Mouse (Mus musculus) liver, postnatal 0 days (tissue): Measurements from ENCODE around the gene Yeats2. TPM values are rescaled to one million over a fixed set of nuclear protein-coding genes. Genes with fewer than 3 reads are reported as not detected.

ENCODE experiments used
- ATAC-seq: fragments of 200-750 bp; cut with Nextera tagmentation; 2 replicates; pipeline ENCODE4 v1.8.0; 2017; ENCODE audit warnings: mild to moderate bottlenecking, moderate library complexity
- DNase-seq: peaks from one replicate; pipeline ENCODE4 v3.0.0-alpha.2; 2016
- H3K27ac ChIP-seq: fragments of 300-500 bp; sonication (generic); 2 replicates; pipeline ENCODE4 v1.5.1; 2014; ENCODE audit warnings: antibody characterized with exemption, moderate library complexity, mild to moderate bottlenecking, low read depth
- H3K27me3 ChIP-seq: fragments of 300-500 bp; sonication (generic); 2 replicates; pipeline ENCODE4 v1.6.1; 2014; ENCODE audit warnings: low read length, control low read depth, mixed read lengths; ENCODE audit not compliant: insufficient read depth
- H3K36me3 ChIP-seq: fragments of 300-500 bp; sonication (generic); replicated peaks from 2 replicates; pipeline ENCODE4 v1.6.1; 2014; ENCODE audit warnings: mild to moderate bottlenecking, control low read depth, low read length, moderate library complexity, mixed read lengths; ENCODE audit not compliant: insufficient read depth
- H3K4me1 ChIP-seq: fragments of 300-500 bp; sonication (generic); 2 replicates; pipeline ENCODE4 v1.6.1; 2014; ENCODE audit warnings: antibody characterized with exemption, mild to moderate bottlenecking, control low read depth; ENCODE audit not compliant: insufficient read depth
- H3K4me2 ChIP-seq: fragments of 300-500 bp; sonication (generic); 2 replicates; pipeline ENCODE4 v1.6.1; 2014; ENCODE audit warnings: low read depth, mild to moderate bottlenecking, low read length, moderate library complexity, mixed read lengths
- H3K4me3 ChIP-seq: fragments of 300-500 bp; sonication (generic); 2 replicates; pipeline ENCODE4 v1.5.1; 2014; ENCODE audit warnings: low read depth, low read length
- H3K9ac ChIP-seq: fragments of 300-500 bp; sonication (generic); replicated peaks from 2 replicates; pipeline ENCODE4 v1.6.1; 2014; ENCODE audit warnings: mild to moderate bottlenecking, moderate library complexity
- H3K9me3 ChIP-seq: fragments of 300-500 bp; sonication (generic); 2 replicates; pipeline ENCODE4 v1.6.1; 2016; ENCODE audit warnings: mild to moderate bottlenecking, control low read depth, low read length, mixed read lengths
- CTCF ChIP-seq: sonication (generic); IDR thresholded peaks from 2 replicates; pipeline ENCODE4 v1.5.1; 2016; ENCODE audit warnings: antibody characterized with exemption, low read depth
- EP300 ChIP-seq: IDR thresholded peaks from 2 replicates; pipeline ENCODE4 v1.6.1; 2016; ENCODE audit warnings: antibody characterized with exemption, low read depth, mild to moderate bottlenecking
- WGBS: fragments of 180-500 bp; shearing (Covaris S2); extraction: QIAGEN DNeasy Blood & Tissue Kit; methylation state at CpG from one replicate; pipeline ENCODE4 v1.1.7; 2014; ENCODE audit not compliant: insufficient replicate concordance; 5-methylcytosine and 5-hydroxymethylcytosine counted together
- polyA plus RNA-seq: library from polyadenylated mRNA; unstranded; fragments of >200 nt; fragmentation: Nextera tagmentation; extraction: Ambion mirVana; gene quantifications from 2 replicates; pipeline ENCODE4 v1.2.1, GENCODE M21; 2015

The Yeats2 gene
- polyA plus RNA-seq, 1 experiment from 2014 or later = 2.0 TPM

GRCm38 (mm10) chr16:20130397-20130796 lies 10.5 kb upstream of the Yeats2 start:
- DNase-seq (no peak), ATAC-seq (no peak)
- TF ChIP-seq EP300 (no peak), CTCF (no peak)
- H3K36me3 ChIP-seq = peaks cover 10% of the 10 kb centered on the region; the same call in 1 of the 2 replicates
- WGBS = 61% methylated on average over 2 of the region's 2 CpGs
- no peaks in the 10 kb centered on the region for H3K4me1 ChIP-seq
- no peak overlapping the region for H3K9ac ChIP-seq
- H3K4me3 ChIP-seq = no peak overlapping the region
- no peak overlapping the region for H3K27ac ChIP-seq
- no peaks in the 10 kb centered on the region for H3K27me3 ChIP-seq
- H3K4me2 ChIP-seq = no peak overlapping the region
- no peaks in the 10 kb centered on the region for H3K9me3 ChIP-seq

- TF ChIP-seq CTCF (no peak), EP300 (no peak)
- no peak overlapping the region for H3K27ac ChIP-seq
- DNase-seq (no peak), ATAC-seq (no peak)
- H3K4me3 ChIP-seq = no peak overlapping the region
- H3K4me2 ChIP-seq = no peak overlapping the region
- no peaks in the 10 kb centered on the region for H3K9me3 ChIP-seq
- H3K27me3 ChIP-seq = no peaks in the 10 kb centered on the region
- 68% methylated on average over 3 of the region's 3 CpGs for WGBS
- no peaks in the 10 kb centered on the region for H3K36me3 ChIP-seq
- H3K4me1 ChIP-seq = peaks cover 13% of the 10 kb centered on the region
- H3K9ac ChIP-seq = no peak overlapping the region
Measured at GRCm38 (mm10) chr16:20144568-20144967, 3.7 kb downstream of the Yeats2 start.

GRCm38 (mm10) chr16:20151991-20152390 lies 11.1 kb downstream of the Yeats2 start:
- no peaks in the 10 kb centered on the region for H3K4me1 ChIP-seq
- no peak overlapping the region for H3K9ac ChIP-seq
- no peak overlapping the region for H3K4me2 ChIP-seq
- H3K36me3 ChIP-seq = peaks cover 25% of the 10 kb centered on the region
- H3K27me3 ChIP-seq = no peaks in the 10 kb centered on the region
- no peak for ATAC-seq
- H3K4me3 ChIP-seq = no peak overlapping the region
- no peak for DNase-seq
- TF ChIP-seq EP300 = no peak
- TF ChIP-seq CTCF = no peak
- no peaks in the 10 kb centered on the region for H3K9me3 ChIP-seq
- H3K27ac ChIP-seq = no peak overlapping the region
- 56% methylated on average over 5 of the region's 5 CpGs for WGBS

GRCm38 (mm10) chr16:20153742-20154141 lies 12.9 kb downstream of the Yeats2 start:
- no peak for ATAC-seq
- Histone ChIP-seq H3K27me3 (no peaks in the 10 kb centered on the region), H3K9ac (no peak overlapping the region), H3K4me1 (no peaks in the 10 kb centered on the region), H3K27ac (no peak overlapping the region), H3K36me3 (peaks cover 34% of the 10 kb centered on the region), H3K4me3 (no peak overlapping the region), H3K9me3 (no peaks in the 10 kb centered on the region), H3K4me2 (no peak overlapping the region)
- TF ChIP-seq CTCF = no peak
- no peak for TF ChIP-seq EP300
- 70% methylated on average over 3 of the region's 3 CpGs for WGBS
- no peak for DNase-seq

GRCm38 (mm10) chr16:20160130-20160529 lies 19.3 kb downstream of the Yeats2 start:
- TF ChIP-seq EP300 (no peak), CTCF (peak; percentile 33; the same call in 1 of the 2 replicates)
- DNase-seq (no peak), ATAC-seq (no peak)
- Histone ChIP-seq H3K9me3 (no peaks in the 10 kb centered on the region), H3K9ac (no peak overlapping the region), H3K36me3 (peaks cover 48% of the 10 kb centered on the region), H3K27me3 (no peaks in the 10 kb centered on the region), H3K27ac (no peak overlapping the region), H3K4me2 (no peak overlapping the region), H3K4me1 (no peaks in the 10 kb centered on the region), H3K4me3 (no peak overlapping the region)
- 71% methylated on average over 2 of the region's 2 CpGs for WGBS

- Histone ChIP-seq H3K9ac (no peak overlapping the region), H3K4me1 (peaks cover 3% of the 10 kb centered on the region; the same call in 1 of the 2 replicates), H3K9me3 (no peaks in the 10 kb centered on the region), H3K36me3 (peaks cover 52% of the 10 kb centered on the region), H3K27ac (0 out of 2 replicates have a peak overlapping the region, but pooled peaks have one; percentile 19), H3K27me3 (no peaks in the 10 kb centered on the region), H3K4me3 (no peak overlapping the region), H3K4me2 (no peak overlapping the region)
- ATAC-seq (no peak), DNase-seq (no peak)
- WGBS = 82% methylated on average over 3 of the region's 3 CpGs
- TF ChIP-seq EP300 (no peak), CTCF (no peak)
Measured at GRCm38 (mm10) chr16:20169071-20169470, 28.2 kb downstream of the Yeats2 start.
